Mouse (Mus musculus): ENCODE results near the gene Tmem229a. TPM values are rescaled to one million over a fixed set of nuclear protein-coding genes. Genes with fewer than 3 reads are reported as not detected.

Gene Tmem229a
- polyA plus RNA-seq, 1 experiment: 0.22 TPM

DNA sequence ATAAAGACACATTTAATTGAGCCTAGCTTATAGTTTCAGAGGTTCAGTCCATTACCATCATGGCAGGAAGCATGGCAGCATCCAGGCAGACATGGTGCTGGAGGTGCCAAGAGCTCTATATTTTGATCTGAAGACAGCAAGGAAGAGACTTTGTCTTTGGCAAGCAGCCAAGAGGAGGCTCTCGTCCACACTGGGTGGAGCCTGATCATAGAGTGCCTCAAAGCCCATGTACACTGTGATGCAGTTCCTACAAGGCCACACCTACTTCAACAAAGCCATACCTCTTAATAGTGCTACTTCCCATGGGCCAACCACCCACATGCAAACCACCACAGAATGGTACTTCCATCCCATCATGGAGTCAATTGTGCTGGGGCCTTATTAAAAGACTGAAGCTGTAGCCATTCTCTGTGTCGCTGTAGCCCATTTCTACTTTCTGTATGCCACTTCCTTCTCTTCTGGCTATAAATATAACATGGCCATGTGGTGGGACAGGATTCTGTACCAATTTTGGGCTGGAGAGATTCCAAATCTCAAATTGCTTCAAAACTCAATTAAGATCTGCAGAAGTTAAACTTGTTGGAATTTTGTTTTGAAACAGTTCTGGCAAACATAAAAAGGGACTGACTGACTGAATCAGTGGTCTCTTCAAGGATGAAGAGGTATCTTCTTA is 10.0 kb upstream of the Tmem229a start:
- DNase-seq (ENCODE audit: low read depth in 1 of 2, low spot score in 2 of 2): no peak
- Histone ChIP-seq H3K4me1 (ENCODE audit: control insufficient read depth, insufficient read depth, insufficient read length) (no peaks in the 10 kb centered on the region), H3K27ac (ENCODE audit: insufficient read depth, low read length) (no peak overlapping the region), H3K4me3 (ENCODE audit: extremely low read depth, insufficient read depth, insufficient read length) (no peak overlapping the region), H3K27me3 (ENCODE audit: control insufficient read depth, insufficient read depth, low read length) (no peaks in the 10 kb centered on the region), H3K36me3 (ENCODE audit: control insufficient read depth, insufficient read depth, low read length) (no peaks in the 10 kb centered on the region)
- WGBS: 70% methylated on average over 2 of the region's 2 CpGs
- no peak for TF ChIP-seq CTCF (IDR thresholded peaks at IDR 0.05; ENCODE audit: extremely low read depth, insufficient read depth, insufficient read length, insufficient replicate concordance)
- TF ChIP-seq POLR2A (IDR thresholded peaks at IDR 0.05; ENCODE audit: low read depth, low read length): no peak

DNA sequence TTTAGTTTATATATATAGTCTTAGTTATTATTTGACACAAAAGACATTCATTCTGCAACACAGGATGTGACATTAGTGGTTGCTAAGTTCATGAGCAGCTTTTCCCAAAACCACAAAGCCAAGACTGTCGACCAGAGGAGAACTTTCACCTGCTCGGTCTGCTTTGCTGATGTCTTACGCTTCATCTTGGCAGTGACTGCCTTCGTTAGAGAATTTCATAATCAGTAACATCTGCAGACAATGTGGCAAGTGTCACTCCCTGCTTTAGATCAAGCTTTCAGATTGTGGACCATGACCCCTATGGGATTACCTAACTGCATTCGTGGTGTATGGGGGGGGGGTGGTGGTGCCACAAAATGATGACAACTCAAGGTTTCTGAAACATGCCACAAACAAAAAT is 7.7 kb upstream of the Tmem229a start:
- TF ChIP-seq POLR2A (IDR thresholded peaks at IDR 0.05; ENCODE audit: low read depth, low read length) (no peak), CTCF (IDR thresholded peaks at IDR 0.05; ENCODE audit: extremely low read depth, insufficient read depth, insufficient read length, insufficient replicate concordance) (no peak)
- Histone ChIP-seq H3K27me3 (ENCODE audit: control insufficient read depth, insufficient read depth, low read length) (no peaks in the 10 kb centered on the region), H3K4me1 (ENCODE audit: control insufficient read depth, insufficient read depth, insufficient read length) (no peaks in the 10 kb centered on the region), H3K36me3 (ENCODE audit: control insufficient read depth, insufficient read depth, low read length) (no peaks in the 10 kb centered on the region), H3K4me3 (ENCODE audit: extremely low read depth, insufficient read depth, insufficient read length) (no peak overlapping the region), H3K27ac (ENCODE audit: insufficient read depth, low read length) (no peak overlapping the region)
- no peak for DNase-seq (ENCODE audit: low read depth in 1 of 2, low spot score in 2 of 2)
- WGBS: 77% methylated on average over 5 of the region's 5 CpGs

DNA sequence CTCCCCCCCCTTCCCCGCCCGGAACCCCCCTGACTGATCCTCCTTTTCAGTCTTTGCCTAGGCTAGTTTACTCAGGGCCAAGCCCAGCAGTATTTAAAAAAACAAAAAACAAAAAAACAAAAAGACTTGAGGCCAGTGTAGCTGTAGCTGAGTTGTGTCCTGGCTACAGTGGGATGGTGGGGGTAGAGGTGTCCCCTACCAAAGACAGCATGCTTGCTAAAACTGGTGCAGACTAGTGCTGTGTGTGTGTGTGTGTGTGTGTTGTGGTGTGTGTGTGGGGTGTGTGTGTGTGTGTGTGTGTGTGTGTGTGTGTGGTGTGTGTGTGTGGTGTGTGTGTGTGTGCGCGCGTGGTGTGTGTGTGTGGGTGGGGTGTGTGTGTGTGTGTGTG is 483 bp upstream of the Tmem229a start:
- Histone ChIP-seq H3K27ac (ENCODE audit: insufficient read depth, low read length) (no peak overlapping the region), H3K4me3 (ENCODE audit: extremely low read depth, insufficient read depth, insufficient read length) (no peak overlapping the region), H3K27me3 (ENCODE audit: control insufficient read depth, insufficient read depth, low read length) (peaks cover 14% of the 10 kb centered on the region), H3K36me3 (ENCODE audit: control insufficient read depth, insufficient read depth, low read length) (no peaks in the 10 kb centered on the region), H3K4me1 (ENCODE audit: control insufficient read depth, insufficient read depth, insufficient read length) (no peaks in the 10 kb centered on the region)
- WGBS: 41% methylated on average over 5 of the region's 5 CpGs
- no peak for TF ChIP-seq CTCF (IDR thresholded peaks at IDR 0.05; ENCODE audit: extremely low read depth, insufficient read depth, insufficient read length, insufficient replicate concordance)
- DNase-seq (ENCODE audit: low read depth in 1 of 2, low spot score in 2 of 2): no peak

DNA sequence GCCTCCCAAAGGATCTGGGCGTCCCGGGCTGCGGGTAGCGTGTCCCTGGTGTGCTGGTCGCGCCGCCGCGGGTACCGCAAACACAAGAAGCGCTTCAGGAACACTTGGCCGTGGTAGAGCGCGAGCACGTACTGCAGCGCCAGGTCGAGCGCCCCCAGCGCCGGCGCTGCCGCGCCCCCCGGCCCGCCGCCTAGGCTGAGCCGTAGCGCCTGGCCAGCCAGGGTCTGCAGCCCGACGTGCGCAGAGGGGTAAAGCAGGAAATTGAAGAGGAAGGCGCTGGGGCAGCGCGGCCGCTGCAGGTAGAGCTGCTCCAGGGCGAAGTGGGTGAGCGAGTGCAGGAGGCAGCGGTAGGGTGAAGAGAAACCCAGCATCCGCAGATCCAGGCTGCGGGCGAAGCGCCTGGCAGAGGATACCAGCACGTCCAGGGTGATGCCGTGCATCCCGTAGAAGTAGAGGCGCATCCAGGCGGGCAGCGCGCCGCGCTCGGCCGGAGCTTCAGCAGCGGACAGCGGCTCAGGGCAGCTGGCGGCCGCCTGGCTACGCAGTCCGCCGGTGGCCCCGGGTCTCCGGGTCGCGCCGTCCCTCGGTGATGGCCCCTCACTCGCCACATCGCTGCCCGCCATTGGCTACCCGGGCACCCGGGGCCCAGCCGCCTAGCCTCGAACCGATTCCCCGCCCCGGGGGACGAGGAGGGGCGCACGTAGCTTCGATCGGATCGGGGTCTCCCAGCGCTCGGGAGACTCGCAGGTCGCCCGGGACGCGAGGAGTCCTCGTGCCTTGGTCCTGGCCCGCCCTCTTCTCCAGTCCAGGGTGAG is 759 bp downstream of the Tmem229a start:
- H3K4me1 ChIP-seq (ENCODE audit: control insufficient read depth, insufficient read depth, insufficient read length): no peaks in the 10 kb centered on the region
- no peaks in the 10 kb centered on the region for H3K36me3 ChIP-seq (ENCODE audit: control insufficient read depth, insufficient read depth, low read length)
- no peak overlapping the region for H3K4me3 ChIP-seq (ENCODE audit: extremely low read depth, insufficient read depth, insufficient read length)
- 3% methylated on average over 88 of the region's 91 CpGs for WGBS
- no peak overlapping the region for H3K27ac ChIP-seq (ENCODE audit: insufficient read depth, low read length)
- no peak for DNase-seq (ENCODE audit: low read depth in 1 of 2, low spot score in 2 of 2)
- no peak for TF ChIP-seq CTCF (IDR thresholded peaks at IDR 0.05; ENCODE audit: extremely low read depth, insufficient read depth, insufficient read length, insufficient replicate concordance)
- no peak for TF ChIP-seq POLR2A (IDR thresholded peaks at IDR 0.05; ENCODE audit: low read depth, low read length)
- peaks cover 14% of the 10 kb centered on the region for H3K27me3 ChIP-seq (ENCODE audit: control insufficient read depth, insufficient read depth, low read length)

DNA sequence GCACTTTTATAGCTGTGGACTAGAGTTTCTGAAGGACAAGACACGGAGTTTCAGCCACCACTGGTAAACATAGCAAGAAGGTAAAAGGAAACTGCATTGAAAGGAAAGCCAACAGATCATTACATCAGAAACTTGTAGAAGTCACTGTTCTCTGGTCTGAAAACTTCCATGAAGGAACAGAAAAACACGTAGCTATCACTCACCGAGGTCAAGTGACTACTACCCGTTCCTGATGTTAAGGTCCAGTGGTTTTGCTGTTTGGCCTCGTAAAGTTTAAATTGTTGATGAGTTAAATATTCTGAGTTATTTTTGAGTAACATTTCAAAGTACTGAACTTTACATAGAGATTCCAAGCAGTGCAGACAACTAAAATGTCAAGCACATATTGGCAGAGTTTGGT is 2.0 kb downstream of the Tmem229a start:
- no peak for DNase-seq (ENCODE audit: low read depth in 1 of 2, low spot score in 2 of 2)
- Histone ChIP-seq H3K4me1 (ENCODE audit: control insufficient read depth, insufficient read depth, insufficient read length) (no peaks in the 10 kb centered on the region), H3K36me3 (ENCODE audit: control insufficient read depth, insufficient read depth, low read length) (no peaks in the 10 kb centered on the region), H3K4me3 (ENCODE audit: extremely low read depth, insufficient read depth, insufficient read length) (no peak overlapping the region), H3K27ac (ENCODE audit: insufficient read depth, low read length) (no peak overlapping the region), H3K27me3 (ENCODE audit: control insufficient read depth, insufficient read depth, low read length) (peaks cover 14% of the 10 kb centered on the region)
- 78% methylated on average over 5 of the region's 5 CpGs for WGBS
- TF ChIP-seq CTCF (IDR thresholded peaks at IDR 0.05; ENCODE audit: extremely low read depth, insufficient read depth, insufficient read length, insufficient replicate concordance) (no peak), POLR2A (IDR thresholded peaks at IDR 0.05; ENCODE audit: low read depth, low read length) (no peak)

DNA sequence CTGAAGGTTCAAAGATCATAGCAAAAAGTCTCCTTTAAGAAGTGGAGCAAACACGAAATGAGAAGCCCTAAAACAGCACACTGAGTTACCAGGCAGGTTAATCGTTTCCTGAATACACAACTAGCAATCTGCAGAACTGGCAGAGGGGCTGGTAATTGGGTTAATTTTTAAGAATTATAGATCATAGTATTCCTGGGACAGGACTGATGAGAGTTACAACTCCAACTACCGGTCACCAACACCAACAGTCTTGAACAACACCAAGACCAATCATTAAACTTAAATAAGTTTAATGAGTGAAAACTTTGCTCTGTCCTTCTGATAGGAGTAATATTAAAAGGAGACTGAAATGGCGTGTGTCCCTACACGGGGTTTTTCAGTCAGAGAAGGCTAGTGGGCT is 3.8 kb downstream of the Tmem229a start:
- H3K27me3 ChIP-seq (ENCODE audit: control insufficient read depth, insufficient read depth, low read length): peaks cover 14% of the 10 kb centered on the region
- no peak for DNase-seq (ENCODE audit: low read depth in 1 of 2, low spot score in 2 of 2)
- H3K4me1 ChIP-seq (ENCODE audit: control insufficient read depth, insufficient read depth, insufficient read length): no peaks in the 10 kb centered on the region
- H3K4me3 ChIP-seq (ENCODE audit: extremely low read depth, insufficient read depth, insufficient read length): no peak overlapping the region
- 84% methylated on average over 5 of the region's 5 CpGs for WGBS
- H3K27ac ChIP-seq (ENCODE audit: insufficient read depth, low read length): no peak overlapping the region
- TF ChIP-seq POLR2A (IDR thresholded peaks at IDR 0.05; ENCODE audit: low read depth, low read length) (no peak), CTCF (IDR thresholded peaks at IDR 0.05; ENCODE audit: extremely low read depth, insufficient read depth, insufficient read length, insufficient replicate concordance) (no peak)
- H3K36me3 ChIP-seq (ENCODE audit: control insufficient read depth, insufficient read depth, low read length): no peaks in the 10 kb centered on the region

GRCm38 (mm10) chr6:24950669-24951068 is 5.4 kb downstream of the Tmem229a start:
- no peak for DNase-seq (ENCODE audit: low read depth in 1 of 2, low spot score in 2 of 2)
- TF ChIP-seq POLR2A (IDR thresholded peaks at IDR 0.05; ENCODE audit: low read depth, low read length) (no peak), CTCF (IDR thresholded peaks at IDR 0.05; ENCODE audit: extremely low read depth, insufficient read depth, insufficient read length, insufficient replicate concordance) (no peak)
- WGBS: 87% methylated on average over 2 of the region's 2 CpGs
- Histone ChIP-seq H3K27ac (ENCODE audit: insufficient read depth, low read length) (no peak overlapping the region), H3K4me3 (ENCODE audit: extremely low read depth, insufficient read depth, insufficient read length) (no peak overlapping the region), H3K27me3 (ENCODE audit: control insufficient read depth, insufficient read depth, low read length) (peaks cover 7% of the 10 kb centered on the region), H3K4me1 (ENCODE audit: control insufficient read depth, insufficient read depth, insufficient read length) (no peaks in the 10 kb centered on the region), H3K36me3 (ENCODE audit: control insufficient read depth, insufficient read depth, low read length) (no peaks in the 10 kb centered on the region)
